Mouse (Mus musculus): ENCODE data around the gene Lsg1.

The Lsg1 gene

GRCm38 (mm10) chr16:30600431-30601045 is 13.1 kb upstream of the Lsg1 start:
- in situ Hi-C loops (cut with MboI, MseI): no loop called here

GRCm38 (mm10) chr16:30599491-30600268 is 12.3 kb upstream of the Lsg1 start, which contains the start of gene Fam43a:
TSS of gene Fam43a (plus strand) at chr16:30599723.
- in situ Hi-C loops (cut with MboI, MseI): loop anchor here (5.0 kb wide), 1 partner anchor 378 kb away; no protein-coding TSS in a partner anchor

- in situ Hi-C loops (cut with MboI, MseI): loop anchor here (5.0 kb wide), 1 partner anchor 380 kb away; no protein-coding TSS in a partner anchor
Measured at GRCm38 (mm10) chr16:30596959-30597681, 9.7 kb upstream of the Lsg1 start.

GRCm38 (mm10) chr16:30595835-30596557 is 8.6 kb upstream of the Lsg1 start:
- in situ Hi-C loops (cut with MboI, MseI): loop anchor here (5.0 kb wide), 1 partner anchor 381 kb away; no protein-coding TSS in a partner anchor

GRCm38 (mm10) chr16:30595356-30595755 is 8.0 kb upstream of the Lsg1 start:
- in situ Hi-C loops (cut with MboI, MseI): loop anchor here (5.0 kb wide), 1 partner anchor 382 kb away; no protein-coding TSS in a partner anchor

- in situ Hi-C loops (cut with MboI, MseI): loop anchor here (5.0 kb wide), 1 partner anchor 475 kb away; no protein-coding TSS in a partner anchor
Measured at GRCm38 (mm10) chr16:30591990-30592389, 4.6 kb upstream of the Lsg1 start.

GRCm38 (mm10) chr16:30590264-30591209 is 3.1 kb upstream of the Lsg1 start:
- in situ Hi-C loops (cut with MboI, MseI): loop anchor here (5.0 kb wide), 1 partner anchor 477 kb away; no protein-coding TSS in a partner anchor

- in situ Hi-C loops (cut with MboI, MseI): no loop called here
Measured at GRCm38 (mm10) chr16:30586935-30587493, 378 bp downstream of the Lsg1 start.

- in situ Hi-C loops (cut with MboI, MseI): no loop called here
Measured at GRCm38 (mm10) chr16:30580765-30581164, 6.6 kb downstream of the Lsg1 start.

- in situ Hi-C loops (cut with MboI, MseI): no loop called here
Measured at GRCm38 (mm10) chr16:30576392-30576791, 11.0 kb downstream of the Lsg1 start.

GRCm38 (mm10) chr16:30575815-30576214 is 11.6 kb downstream of the Lsg1 start:
- in situ Hi-C loops (cut with MboI, MseI): no loop called here

GRCm38 (mm10) chr16:30572239-30572638 is 15.2 kb downstream of the Lsg1 start:
- in situ Hi-C loops (cut with MboI, MseI): no loop called here

- in situ Hi-C loops (cut with MboI, MseI): no loop called here
Measured at GRCm38 (mm10) chr16:30571378-30571777, 16.0 kb downstream of the Lsg1 start.

GRCm38 (mm10) chr16:30570173-30570572 is 17.2 kb downstream of the Lsg1 start:
- in situ Hi-C loops (cut with MboI, MseI): no loop called here

GRCm38 (mm10) chr16:30565631-30566030 is 21.8 kb downstream of the Lsg1 start:
- in situ Hi-C loops (cut with MboI, MseI): no loop called here

- in situ Hi-C loops (cut with MboI, MseI): no loop called here
Measured at GRCm38 (mm10) chr16:30560601-30561000, 26.8 kb downstream of the Lsg1 start.

- in situ Hi-C loops (cut with MboI, MseI): no loop called here
Measured at GRCm38 (mm10) chr16:30559312-30559992, 27.9 kb downstream of the Lsg1 start.

GRCm38 (mm10) chr16:30554109-30554508 is 33.3 kb downstream of the Lsg1 start:
- in situ Hi-C loops (cut with MboI, MseI): no loop called here

GRCm38 (mm10) chr16:30552621-30553338 is 34.6 kb downstream of the Lsg1 start:
- in situ Hi-C loops (cut with MboI, MseI): no loop called here
